Mouse (Mus musculus): ENCODE results near the gene Ank2.
"Not testable (repeated sequence)": the region's sequence is repeated elsewhere in the genome, so short reads cannot be mapped to it uniquely, and the experiment has no call there.

Ank2 gene

DNA sequence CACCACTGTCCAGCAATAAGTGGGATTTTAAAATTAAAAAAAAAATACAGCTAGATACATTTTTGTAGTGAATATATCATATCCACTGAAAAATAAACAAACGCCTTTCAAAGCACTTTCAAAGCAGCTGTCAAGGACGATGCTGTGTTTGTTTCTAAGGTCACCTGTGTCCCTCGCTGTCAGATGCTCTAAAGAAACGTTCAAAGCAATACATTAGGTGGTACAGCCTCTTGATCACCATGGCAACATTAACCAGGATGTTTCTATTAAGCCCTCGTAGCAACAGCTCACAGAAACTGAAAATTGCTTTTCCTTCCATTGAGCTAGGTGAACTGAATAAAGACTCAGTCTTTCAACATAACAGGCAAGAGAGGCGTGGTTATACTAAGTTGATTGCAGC, 17.5 kb downstream of the Ank2 start:
- no peak for DNase-seq

DNA sequence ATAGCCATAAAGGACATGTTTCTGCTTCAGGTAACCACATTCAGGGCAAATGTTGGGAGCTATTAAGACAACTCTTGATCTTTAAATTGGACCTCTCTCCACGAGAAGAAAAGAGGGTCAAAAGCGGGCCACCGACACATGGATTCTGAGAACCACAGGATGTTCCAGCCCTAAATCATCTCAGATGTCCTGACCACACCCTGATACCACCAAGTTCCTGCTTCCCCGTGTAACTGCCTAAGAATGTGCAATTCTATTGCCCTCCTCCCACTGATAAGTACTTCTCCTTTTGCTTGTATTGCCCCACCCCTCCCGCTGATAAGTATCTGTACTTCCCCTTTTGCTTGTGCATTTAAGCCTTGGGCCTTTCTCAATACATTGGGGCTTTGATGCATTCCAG, 18.8 kb downstream of the Ank2 start:
- DNase-seq, result not testable (repeated sequence)

DNA sequence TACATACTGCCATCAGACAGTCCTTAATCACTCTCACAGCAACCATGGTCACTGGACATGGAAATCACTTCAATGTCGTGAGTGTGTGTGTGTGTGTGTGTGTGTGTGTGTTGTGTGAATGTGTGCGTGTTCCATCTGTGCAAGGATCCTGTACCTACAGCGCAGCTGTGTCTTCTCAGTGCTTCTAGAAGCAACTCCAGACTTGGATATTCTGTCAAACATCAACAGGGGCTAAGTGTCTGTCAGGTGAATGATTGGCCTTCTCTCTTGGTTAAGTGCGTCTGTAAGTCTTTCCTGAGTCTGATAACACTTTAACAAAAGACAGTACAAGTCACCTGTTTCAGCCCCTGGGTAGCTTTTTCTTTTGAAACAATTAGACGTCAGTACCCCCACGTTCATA, 25.0 kb downstream of the Ank2 start:
- DNase-seq, result no peak

DNA sequence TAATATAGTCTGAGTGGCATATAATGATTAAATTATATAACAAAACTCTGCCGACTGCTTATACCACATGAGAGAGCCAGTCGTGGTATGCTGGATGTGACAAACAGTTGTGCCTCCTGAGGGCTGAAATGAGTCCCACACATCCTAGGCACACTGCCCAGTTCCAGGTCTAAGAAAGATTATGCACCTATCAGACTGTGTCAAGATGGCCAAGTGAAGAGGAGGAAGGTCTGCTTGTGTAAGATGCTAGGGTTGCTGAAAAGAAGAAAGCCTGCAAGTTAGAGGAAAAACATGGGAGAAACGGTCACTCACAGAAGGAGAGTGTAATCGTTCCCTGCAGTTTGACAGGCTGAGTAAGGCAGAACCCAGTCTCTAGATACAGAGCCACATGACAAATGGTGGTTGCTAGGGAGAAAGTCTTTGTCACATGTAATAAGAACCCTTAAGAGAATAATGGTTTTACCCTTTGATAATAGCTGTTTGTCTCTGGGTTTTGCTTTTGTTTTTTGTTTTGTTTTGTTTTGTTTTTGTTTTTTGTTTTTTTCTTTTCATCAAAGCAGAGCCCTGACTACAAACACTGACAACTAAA, 29.9 kb downstream of the Ank2 start:
- DNase-seq, result no peak

DNA sequence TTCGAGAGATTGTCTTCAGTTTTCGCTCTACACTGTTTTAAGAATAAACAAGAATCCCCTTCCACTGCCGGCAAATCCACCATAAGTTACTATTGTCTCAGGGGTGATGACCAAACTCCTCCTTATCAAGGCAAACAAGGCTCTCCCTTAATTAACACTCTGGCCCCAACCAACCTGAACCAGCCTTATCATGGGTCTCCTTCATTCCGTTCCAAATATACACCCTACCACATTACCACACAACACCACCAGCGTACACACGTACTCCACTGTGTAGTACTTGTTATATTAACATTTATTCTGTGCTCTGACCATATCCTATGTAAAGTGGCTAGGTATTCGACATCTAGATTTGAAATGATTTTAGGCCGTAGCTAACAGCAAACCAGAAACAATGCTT, 30.6 kb downstream of the Ank2 start:
- no peak for DNase-seq

DNA sequence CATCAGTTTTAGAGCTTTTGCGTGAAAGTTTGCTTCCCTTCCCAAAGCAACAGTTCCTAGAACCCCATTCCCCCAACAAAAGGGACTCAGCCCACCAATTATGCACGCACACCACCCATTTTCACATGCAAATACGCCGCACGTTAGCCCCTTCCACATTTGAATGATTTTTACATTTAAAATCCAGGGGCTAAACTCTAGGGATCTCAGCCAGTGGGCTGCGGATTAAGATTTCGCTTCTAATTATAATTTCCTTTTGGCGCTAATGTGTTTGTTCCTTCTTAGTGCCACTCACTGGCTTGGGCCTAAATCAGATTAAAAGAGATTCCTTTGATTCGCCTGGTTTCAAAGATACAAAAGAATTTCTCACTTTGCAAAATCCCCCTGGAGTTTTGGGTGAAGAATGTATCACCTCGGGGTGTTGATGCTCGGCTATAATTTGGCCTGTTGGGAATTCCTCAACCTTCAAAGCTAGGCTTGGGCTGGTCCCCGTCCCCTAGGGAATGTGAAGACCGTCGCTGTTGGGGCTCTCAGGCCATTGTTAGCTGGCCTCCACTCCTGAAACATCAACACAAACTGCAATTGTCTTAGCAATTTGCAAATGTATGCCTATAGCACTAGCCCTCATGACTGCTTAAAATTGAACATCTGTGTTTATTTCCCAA, 35.2 kb downstream of the Ank2 start:
- DNase-seq, result no peak

DNA sequence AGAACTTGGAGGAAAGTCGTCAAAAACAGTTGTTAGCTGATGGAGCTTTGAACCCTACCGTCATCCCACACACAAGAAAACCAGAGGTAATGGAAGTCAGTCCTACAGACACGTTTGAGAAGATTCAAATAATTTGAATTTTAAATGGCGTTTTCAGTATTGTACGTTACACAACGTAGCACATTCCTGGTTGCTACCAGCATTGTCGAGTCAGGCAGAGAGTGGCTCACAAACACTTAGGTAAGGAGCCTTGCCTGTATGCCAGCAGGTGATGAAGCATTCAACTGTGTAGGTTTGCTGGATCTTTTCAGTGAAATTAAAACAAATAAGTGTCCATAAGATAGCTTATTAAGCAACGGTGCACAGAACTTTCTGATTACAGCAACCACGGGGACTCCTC, 36.0 kb downstream of the Ank2 start:
- DNase-seq, result no peak

DNA sequence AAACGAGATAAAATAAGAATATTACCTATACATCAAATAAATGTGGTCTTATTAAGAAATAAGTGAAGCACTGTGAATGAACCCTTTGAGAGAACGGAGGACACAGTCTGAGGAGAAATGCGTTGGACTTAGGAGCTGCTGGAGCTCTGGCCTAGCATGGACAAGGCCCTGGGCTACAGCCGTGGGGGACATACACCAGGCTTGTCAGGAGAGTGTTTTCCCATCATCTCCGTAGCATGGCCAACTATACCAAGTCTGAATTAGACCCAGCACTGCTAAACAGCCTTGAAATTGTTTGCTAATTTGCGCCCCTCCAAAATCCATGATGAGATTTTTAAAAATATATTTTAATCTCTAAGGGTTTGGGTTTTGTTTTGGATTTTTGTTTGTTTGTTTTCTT, 36.7 kb downstream of the Ank2 start:
- no peak for DNase-seq

DNA sequence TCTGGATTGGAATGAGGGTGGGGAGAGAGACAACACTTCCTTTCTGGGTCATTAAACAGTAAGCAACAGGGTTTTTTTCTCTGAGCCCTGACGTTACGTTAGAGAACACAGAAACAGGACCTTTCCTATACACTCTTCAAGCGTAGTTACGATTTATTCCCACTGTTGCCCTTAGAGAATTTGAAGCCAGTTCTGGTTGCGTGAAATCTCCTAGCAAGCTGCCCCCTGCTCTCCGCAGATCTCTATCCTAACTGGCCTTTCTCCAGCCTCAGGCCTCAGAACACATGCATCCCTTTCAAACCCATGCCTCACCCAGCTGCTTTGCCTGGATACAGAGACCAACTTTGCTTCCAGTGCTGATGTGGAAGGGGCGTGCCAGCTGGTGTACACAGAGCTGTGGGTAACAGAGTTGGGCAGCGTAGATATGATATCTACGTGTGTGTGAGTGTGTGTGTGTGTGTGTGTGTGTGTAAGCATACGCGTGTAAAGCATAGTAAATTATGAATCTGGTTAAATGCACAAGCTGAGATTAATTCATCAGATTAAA, 38.2 kb downstream of the Ank2 start:
- no peak for DNase-seq

DNA sequence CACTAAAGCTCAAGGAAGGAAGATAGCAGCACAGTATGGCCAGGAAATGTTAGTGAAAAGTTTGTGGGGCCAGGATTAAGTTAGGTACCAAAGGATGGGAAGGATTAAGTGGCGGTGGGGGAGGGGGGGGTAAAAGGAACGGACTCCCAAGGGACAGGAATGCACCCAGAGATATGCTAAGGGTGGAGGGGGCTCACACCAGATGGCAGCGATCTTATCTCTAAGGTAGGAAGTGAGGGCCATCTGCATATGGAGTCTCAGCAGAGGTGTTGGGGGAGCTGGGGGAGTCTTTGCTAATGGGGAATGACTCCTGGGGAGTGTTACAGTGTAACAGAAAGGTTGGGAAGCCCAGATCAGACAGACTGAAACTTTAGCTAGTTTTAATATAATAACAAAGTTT, 39.3 kb downstream of the Ank2 start:
- DNase-seq, result no peak

DNA sequence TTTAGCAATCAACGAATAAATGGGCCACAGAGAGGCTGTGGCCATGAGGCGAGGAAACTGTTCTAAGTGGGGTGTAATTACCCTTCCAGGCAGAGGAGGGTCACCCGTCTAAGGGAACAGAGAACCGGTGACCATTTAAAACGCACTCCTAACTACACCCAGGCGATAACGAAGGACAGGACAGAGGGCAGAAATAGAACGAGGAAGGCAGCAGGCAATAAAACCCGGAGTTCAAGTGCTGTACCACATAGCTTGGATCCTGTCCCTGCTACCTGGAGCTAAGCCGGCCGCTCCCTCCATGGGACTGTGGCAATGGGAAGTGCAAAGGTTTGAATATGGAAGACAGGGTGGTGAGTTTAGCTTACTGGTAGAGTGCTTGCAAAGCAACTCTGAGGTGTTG, 40.2 kb downstream of the Ank2 start:
- no peak for DNase-seq

DNA sequence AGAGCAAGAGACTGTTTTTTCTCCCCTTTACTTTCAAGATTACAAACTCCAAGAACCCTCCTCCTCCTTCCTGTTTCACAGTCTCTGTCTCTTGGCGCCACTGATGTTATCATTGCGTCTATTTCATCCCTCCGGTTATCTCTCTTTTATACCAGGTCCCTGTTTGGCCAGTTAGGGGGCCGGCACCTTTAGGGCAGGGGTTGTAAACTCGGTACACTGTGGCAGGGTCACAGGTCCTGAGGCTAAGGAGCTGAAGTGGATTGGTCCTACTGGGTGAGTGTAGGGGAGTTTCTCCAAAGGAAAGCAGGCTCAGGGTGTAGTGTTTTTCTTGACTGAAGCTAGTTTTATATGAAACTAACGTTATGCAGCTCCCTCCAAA, 40.7 kb downstream of the Ank2 start:
- DNase-seq, result no peak

DNA sequence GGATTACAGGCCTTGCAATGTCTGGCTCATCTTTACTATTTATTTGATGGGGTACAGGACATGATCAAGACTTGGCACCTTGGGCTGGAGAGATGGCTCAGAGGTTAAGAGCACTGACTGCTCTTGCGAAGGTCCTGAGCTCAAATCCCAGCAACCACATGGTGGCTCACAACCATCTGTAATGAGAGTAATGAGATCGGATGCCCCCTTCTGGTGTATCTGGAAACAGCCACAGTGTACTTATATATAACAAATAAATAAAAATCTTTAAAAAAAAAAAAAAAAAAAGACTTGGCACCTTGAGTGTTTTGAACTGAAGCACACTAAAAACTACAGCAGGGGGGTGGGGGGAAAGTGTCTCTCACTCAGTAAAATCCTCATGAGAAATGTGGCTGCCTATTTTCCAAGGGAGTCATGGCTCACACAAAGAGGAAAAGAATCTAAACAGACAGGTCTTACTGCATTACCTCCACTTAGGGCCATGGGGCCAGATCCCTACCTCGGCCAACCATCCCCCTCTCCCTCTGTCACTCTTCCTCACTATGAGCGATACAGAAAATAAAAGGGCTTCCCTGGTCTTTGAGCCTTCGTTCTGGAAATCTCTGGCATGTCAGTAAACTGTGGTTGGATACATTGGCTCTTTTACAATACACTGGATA, 41.3 kb downstream of the Ank2 start:
- no peak for DNase-seq

DNA sequence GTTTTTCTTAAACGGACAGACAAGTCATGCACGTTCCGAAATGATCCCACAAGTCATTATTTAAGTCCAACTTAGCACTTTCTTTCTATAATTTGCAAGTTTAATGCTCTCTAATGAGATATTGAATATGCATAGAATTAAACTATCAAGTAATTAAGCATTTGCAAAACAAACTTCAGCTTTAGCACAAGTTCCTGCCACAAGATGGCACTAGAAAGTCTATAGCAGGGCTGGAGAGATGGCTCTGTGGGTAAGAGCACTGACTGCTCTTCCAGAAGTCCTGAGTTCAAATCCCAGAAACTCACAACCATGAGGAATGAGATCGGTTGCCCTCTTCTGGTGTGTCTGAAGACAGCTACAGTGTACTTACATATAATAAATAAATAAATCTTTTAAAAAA, 45.4 kb downstream of the Ank2 start:
- no peak for DNase-seq

DNA sequence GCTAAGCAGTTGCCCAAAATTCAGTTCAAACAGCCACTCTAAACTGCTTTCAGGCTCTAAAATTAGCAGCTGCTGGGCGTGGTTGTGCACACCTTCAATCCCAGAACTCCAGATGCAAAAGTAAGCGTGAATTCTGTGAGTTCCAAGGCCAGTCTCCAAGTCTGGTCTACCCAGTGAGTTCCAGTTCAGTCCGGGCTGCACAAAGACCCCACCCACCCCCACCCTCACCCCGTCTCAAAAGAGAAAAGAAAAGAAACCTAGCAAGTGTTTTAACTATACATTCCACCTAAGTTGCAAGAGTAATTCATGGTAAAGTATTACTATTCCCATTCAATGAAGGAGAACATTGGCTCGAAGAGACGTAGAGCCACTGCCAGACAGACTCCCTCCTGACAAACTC, 45.9 kb downstream of the Ank2 start:
- no peak for DNase-seq

DNA sequence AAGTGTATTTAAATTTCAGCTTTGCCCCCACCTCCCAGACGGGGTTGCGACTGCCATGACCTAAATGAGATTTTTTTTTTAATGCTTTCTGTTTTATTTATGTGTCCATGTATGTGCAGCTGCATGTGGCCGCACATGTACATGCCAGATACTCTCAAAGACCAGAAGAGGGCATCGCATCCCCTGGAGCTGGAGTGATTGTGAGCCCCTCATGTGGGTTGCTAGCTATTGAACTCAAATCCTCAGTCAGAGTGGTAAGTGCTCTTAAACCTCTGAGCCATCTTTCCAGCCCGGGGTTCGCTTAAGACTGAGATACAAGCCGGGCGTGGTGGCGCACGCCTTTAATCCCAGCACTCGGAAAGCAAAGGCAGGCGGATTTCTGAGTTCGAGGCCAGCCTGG, 46.9 kb downstream of the Ank2 start:
- no peak for DNase-seq

DNA sequence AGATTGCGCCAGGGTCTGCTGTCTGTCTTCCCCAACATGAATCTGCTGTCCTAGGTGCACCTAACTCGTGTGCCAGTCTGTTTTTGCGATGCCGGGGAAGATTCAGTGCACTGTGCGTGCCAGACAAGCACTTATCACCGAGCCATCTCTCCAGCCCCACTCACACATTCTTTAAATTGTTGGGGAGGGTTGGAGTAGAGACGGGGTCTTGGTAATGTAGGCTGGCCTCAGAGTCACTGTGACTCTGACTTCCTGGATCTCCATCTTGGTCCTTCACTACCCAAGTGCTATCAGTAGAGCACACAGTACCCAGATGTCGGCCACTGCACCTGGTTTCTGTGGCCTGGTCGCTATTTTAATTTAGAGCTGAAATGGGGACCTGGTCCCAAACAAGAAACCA, 47.4 kb downstream of the Ank2 start:
- no peak for DNase-seq

DNA sequence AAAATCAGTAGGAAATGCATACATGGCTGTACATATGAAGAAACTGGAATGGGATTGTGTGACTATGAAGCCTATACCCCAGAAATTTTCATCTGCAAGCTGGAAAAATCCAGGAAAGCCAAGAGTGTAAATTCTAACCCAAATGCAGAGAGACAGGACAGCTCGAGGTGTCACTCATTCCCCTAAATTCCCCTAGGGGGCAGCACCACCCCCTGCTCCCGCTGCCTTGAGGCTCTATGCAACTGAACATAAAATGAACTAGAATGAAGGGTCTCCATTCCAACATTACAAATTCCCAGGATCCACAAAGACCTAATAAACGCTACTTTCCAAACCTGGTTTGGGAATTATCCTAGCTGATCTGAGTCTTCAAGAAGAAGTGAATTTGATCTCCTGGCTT, 48.1 kb downstream of the Ank2 start:
- peak in 1 of 2 experiments; percentile 6 for DNase-seq

DNA sequence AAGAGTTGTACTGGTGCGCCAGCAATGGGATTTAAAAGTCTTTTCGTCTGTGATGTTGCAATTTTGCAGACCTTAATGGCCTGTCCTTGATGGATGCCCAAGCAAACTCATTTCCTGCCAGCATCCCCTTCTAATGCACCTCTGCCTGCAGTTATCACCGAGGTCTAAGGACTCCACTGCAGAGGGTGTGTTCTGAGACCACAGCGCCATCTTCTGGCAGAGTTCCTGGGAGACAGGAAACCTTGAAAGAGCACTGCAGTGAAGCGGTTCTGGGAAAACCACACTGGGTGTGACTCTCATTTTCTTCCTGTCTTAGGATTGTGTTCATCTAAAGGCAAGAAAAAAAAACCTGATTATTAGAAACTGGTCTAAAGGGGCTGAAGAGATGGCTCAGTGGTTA, 53.0 kb downstream of the Ank2 start:
- DNase-seq, result peak in 1 of 2 experiments; percentile 4

DNA sequence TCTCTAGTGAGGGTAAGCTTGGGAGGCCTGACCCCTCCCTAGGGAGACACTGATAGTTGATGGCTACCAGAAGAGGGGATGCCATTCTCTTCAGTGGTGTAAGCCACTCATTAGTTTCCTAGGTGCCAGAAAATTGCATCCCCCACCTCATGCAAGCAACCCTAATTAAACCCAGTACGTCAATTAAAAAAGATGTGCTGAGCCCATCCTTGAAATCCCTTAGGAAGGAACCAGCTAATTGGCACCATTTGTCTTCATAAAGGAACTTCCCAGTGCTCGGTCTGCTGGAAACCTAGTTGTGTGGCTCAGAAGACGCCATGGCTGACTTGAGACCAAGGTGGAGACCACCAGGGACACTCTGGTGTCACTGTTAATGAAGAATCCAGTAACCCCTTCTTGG, 65.9 kb downstream of the Ank2 start:
- DNase-seq, result no peak

DNA sequence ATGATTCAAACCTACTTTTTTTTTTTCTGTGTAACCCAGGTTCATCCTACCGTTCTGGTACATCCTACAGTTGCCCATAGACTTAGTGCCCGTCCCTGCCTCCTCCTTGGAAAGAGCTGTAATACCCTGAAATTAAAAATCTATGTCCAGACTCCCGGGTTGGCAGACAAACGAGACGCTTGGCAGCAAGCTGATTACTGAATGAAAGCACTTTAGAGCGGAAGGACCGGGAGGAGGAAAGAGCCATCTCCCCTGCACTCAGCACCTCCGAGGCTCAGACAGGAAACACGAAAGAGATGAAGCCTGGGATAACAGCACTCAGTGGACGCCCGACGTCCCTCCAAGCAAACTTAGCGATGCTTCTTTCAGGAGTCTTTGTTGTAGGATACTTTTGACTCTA, 69.3 kb downstream of the Ank2 start:
- DNase-seq, result no peak

DNA sequence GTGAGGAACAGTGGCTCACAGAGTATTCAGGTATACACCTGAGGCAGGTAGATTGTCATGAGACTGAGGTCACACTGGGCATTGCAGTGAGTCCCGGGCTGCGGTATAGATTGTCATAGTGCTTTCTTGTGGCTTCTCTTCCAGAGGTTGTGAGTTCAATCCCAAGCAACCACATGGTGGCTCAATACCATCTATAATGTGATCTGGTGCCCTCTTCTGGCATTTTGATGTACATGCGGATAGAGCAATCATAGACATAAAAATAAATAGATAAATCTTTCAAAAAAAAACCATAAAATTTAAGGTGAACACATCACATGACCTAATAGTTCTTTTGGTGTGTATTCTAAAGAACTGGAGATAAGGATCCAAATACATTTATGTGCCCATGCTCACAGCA, 70.6 kb downstream of the Ank2 start:
- no peak for DNase-seq

DNA sequence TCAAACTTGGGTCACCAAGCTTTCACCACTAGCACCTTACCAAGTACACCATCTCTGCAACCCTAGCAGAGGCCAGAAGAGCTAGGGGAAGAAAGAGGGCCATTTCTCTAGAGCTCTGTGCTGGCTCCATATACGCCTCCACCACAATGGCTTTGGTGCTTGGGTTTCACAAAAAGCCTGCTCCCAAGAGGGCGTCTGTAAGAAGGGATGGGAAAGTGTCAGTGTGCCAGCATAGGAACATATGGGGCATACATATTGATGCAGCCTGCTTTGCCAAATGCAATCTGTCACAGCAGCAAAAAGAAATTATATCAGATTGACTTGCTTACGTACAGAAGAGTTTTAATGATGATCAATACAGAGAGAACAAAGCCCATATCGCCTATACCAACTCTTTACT, 82.2 kb downstream of the Ank2 start:
- DNase-seq, result no peak

DNA sequence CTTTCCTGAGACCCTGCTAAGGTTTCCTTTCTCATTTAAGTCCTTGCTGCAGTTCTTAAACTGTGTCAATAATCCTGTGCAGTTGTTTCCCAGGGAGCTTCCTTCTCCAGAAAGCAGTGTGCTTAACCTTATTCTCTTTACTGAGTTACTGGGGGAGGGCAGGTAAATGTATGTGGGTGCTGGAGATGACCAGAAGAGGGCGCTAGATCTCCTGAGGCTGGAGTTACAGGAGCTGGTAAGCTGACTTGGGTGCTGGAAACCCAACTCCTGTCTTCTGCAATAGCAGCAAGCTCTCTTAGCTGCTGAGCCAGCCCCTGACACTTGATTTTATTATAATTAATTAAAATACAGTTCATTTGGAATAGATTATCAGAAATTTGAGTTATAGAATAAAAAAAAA, 84.7 kb downstream of the Ank2 start:
- DNase-seq, result no peak
